In genomic region chr11:11881026-11881782, GRCm38 (mm10) we compare ENCODE assay signal across 14 mouse cellular contexts. TPM values are rescaled to one million over a fixed set of nuclear protein-coding genes. Genes with fewer than 3 reads are reported as not detected.
A peak's percentile ranks its signal among the peaks of the same experiment; 100 is the strongest.
DNase-seq lines count a peak whose midpoint lies in the region; ATAC-seq and TF ChIP-seq lines count a peak whose summit lies in the region.
"Had no signal": no experiment of that assay in that cellular context is flagged by ENCODE, and none has a peak within 500 bp of the region (broad histone marks: within the 10 kb centered on the region; RNA-seq: fewer than 3 reads in every experiment).

No protein-coding gene starts in this region.

- H3K4me3 ChIP-seq in liver, embryonic 11.5 days (ENCODE audit: low read depth, low read length), result no peak overlapping the region
- H3K4me3 ChIP-seq in liver, postnatal 0 days (ENCODE audit: low read depth, low read length), result no peak overlapping the region
- H3K4me3 ChIP-seq in ES-E14 (ENCODE audit: insufficient read depth in 1 of 2, low read depth in 1 of 2, low read length in 2 of 2, poor library complexity in 1 of 2, severe bottlenecking in 1 of 2), result no peak overlapping the region
- H3K4me3 ChIP-seq in limb, embryonic 12.5 days (replicated peaks), result no peak overlapping the region
- H3K4me3 ChIP-seq: hindbrain, embryonic 15.5 days had no signal

- in situ Hi-C loops in ES-E14 (cut with MboI; ENCODE audit: low sequenced_read_pairs in 2 of 2, unreplicated experiment in 2 of 2), result no loop called here

- H3K36me3 ChIP-seq in liver, embryonic 11.5 days (ENCODE audit: control insufficient read depth, insufficient read depth, low read length), result no peaks in the 10 kb centered on the region
- no peaks in the 10 kb centered on the region for H3K36me3 ChIP-seq in liver, postnatal 0 days (replicated peaks; ENCODE audit: insufficient read depth, low read length)
- no peaks in the 10 kb centered on the region for H3K36me3 ChIP-seq in ES-E14 (ENCODE audit: control insufficient read depth, insufficient read depth, low read length, poor library complexity, severe bottlenecking)
- no peaks in the 10 kb centered on the region for H3K36me3 ChIP-seq in limb, embryonic 12.5 days
- H3K36me3 ChIP-seq: hindbrain, embryonic 15.5 days had no signal

- H3K27ac ChIP-seq in liver, embryonic 11.5 days (ENCODE audit: low read depth, low read length), result peak overlapping the region; percentile 84; the same call in 1 of the 2 replicates
- no peak overlapping the region for H3K27ac ChIP-seq in liver, postnatal 0 days (ENCODE audit: low read depth)
- H3K27ac ChIP-seq in ES-E14 (ENCODE audit: insufficient read depth, low read depth, low read length, poor library complexity, severe bottlenecking), result peak overlapping the region; percentile 20; the same call in 1 of the 2 replicates
- 0 out of 2 replicates have a peak overlapping the region, but pooled peaks have one; percentile 95 for H3K27ac ChIP-seq in limb, embryonic 12.5 days
- H3K27ac ChIP-seq: hindbrain, embryonic 15.5 days had no signal

- no peak overlapping the region for H3K9ac ChIP-seq in liver, embryonic 11.5 days (ENCODE audit: low read depth, low read length)
- no peak overlapping the region for H3K9ac ChIP-seq in liver, postnatal 0 days (replicated peaks)
- H3K9ac ChIP-seq in ES-E14 (ENCODE audit: insufficient read depth, low read depth, low read length, poor library complexity, severe bottlenecking), result no peak overlapping the region
- H3K9ac ChIP-seq in limb, embryonic 12.5 days (replicated peaks), result no peak overlapping the region
- H3K9ac ChIP-seq: hindbrain, embryonic 15.5 days had no signal

- no peak for TF ChIP-seq EP300 in liver, postnatal 0 days (IDR thresholded peaks at IDR 0.05; ENCODE audit: low read depth)

- H3K9me3 ChIP-seq in liver, embryonic 11.5 days (ENCODE audit: control insufficient read depth, low read length), result no peaks in the 10 kb centered on the region
- no peaks in the 10 kb centered on the region for H3K9me3 ChIP-seq in liver, postnatal 0 days (ENCODE audit: low read length)
- H3K9me3 ChIP-seq in ES-E14 (ENCODE audit: control insufficient read depth, insufficient read depth, low read depth, low read length), result no peaks in the 10 kb centered on the region
- no peaks in the 10 kb centered on the region for H3K9me3 ChIP-seq in limb, embryonic 12.5 days
- H3K9me3 ChIP-seq: hindbrain, embryonic 15.5 days had no signal

- no peak overlapping the region for H3K4me2 ChIP-seq in liver, embryonic 11.5 days
- no peak overlapping the region for H3K4me2 ChIP-seq in liver, postnatal 0 days (ENCODE audit: low read depth, low read length)
- no peak overlapping the region for H3K4me2 ChIP-seq in limb, embryonic 12.5 days
- H3K4me2 ChIP-seq: hindbrain, embryonic 15.5 days had no signal

- intact Hi-C loops in heart, postnatal 10 days (cut with DNase I), result no loop called here

- peaks cover 84% of the 10 kb centered on the region for H3K4me1 ChIP-seq in liver, embryonic 11.5 days (replicated peaks; ENCODE audit: control insufficient read depth, insufficient read depth, low read length)
- H3K4me1 ChIP-seq in liver, postnatal 0 days (ENCODE audit: insufficient read depth), result peaks cover 32% of the 10 kb centered on the region
- peaks cover 34 to 36% of the 10 kb centered on the region in 2 experiments for H3K4me1 ChIP-seq in ES-E14 (ENCODE audit: control insufficient read depth in 2 of 2, insufficient read depth in 2 of 2, low read length in 2 of 2, poor library complexity in 1 of 2)
- peaks cover 52% of the 10 kb centered on the region for H3K4me1 ChIP-seq in limb, embryonic 12.5 days (replicated peaks)

- no peaks in the 10 kb centered on the region for H3K27me3 ChIP-seq in liver, embryonic 11.5 days (replicated peaks; ENCODE audit: control insufficient read depth, insufficient read depth, low read length)
- H3K27me3 ChIP-seq in liver, postnatal 0 days (ENCODE audit: insufficient read depth, low read length), result no peaks in the 10 kb centered on the region
- H3K27me3 ChIP-seq in limb, embryonic 12.5 days, result no peaks in the 10 kb centered on the region
- H3K27me3 ChIP-seq: hindbrain, embryonic 15.5 days had no signal

- no peak for TF ChIP-seq CTCF in liver, postnatal 0 days (IDR thresholded peaks at IDR 0.05; ENCODE audit: low read depth)

- 40% methylated on average over 13 of the region's 13 CpGs for WGBS in liver, embryonic 11.5 days
- WGBS in liver, postnatal 0 days (ENCODE audit: insufficient replicate concordance), result 69% methylated on average over 13 of the region's 13 CpGs
- 63% methylated on average over 13 of the region's 13 CpGs for WGBS in limb, embryonic 12.5 days

- no peak for ATAC-seq in liver, embryonic 11.5 days (replicated peaks; ENCODE audit: low FRiP score)
- ATAC-seq in liver, postnatal 0 days, result no peak
- ATAC-seq in limb, embryonic 12.5 days (ENCODE audit: insufficient number of reproducible peaks, insufficient read depth, low FRiP score, low TSS enrichment, low read depth), result no peak
- ATAC-seq in inflammation-experienced regulatory T-cells, adult 6 months, result no peak

- DNase-seq in heart, adult 11 months, result peak; percentile 65
- no peak for DNase-seq in heart, postnatal 10 days
- no peak for DNase-seq in liver, embryonic 11.5 days (ENCODE audit: low spot score)
- DNase-seq in liver, postnatal 0 days, result no peak
- DNase-seq in ES-E14 (ENCODE audit: low read depth, low spot score), result no peak
- no peak for DNase-seq in urinary bladder, postnatal 36 days (ENCODE audit: low spot score in 2 of 2)
- DNase-seq: adrenal gland, postnatal 25 days; cerebellum, adult 11-12 months; kidney, postnatal 36 days; lung, postnatal 4 days; thymus, postnatal 36 days had no signal

TF ChIP-seq in ES-E14, 5 proteins besides CTCF, POLR2A, EP300 and RAD21:
- TF ChIP-seq MAFK (IDR thresholded peaks at IDR 0.05; ENCODE audit: insufficient read depth, low read depth, low read length) (no peak), ZC3H11A (IDR thresholded peaks at IDR 0.05; ENCODE audit: borderline replicate concordance, low read depth, low read length) (no peak), HCFC1 (IDR thresholded peaks at IDR 0.05; ENCODE audit: borderline replicate concordance, insufficient read depth, low read length) (no peak), CHD2 (IDR thresholded peaks at IDR 0.05; ENCODE audit: low read depth, low read length) (no peak), ZNF384 (IDR thresholded peaks at IDR 0.05; ENCODE audit: low read depth, low read length) (no peak)

RNA-seq across cellular contexts. Expression of gene Ddc, which starts 16.7 kb away (rescaled TPM):
- 10 to 100 TPM; 11.0 to 11.9 TPM for total RNA-seq in heart, postnatal 10 days (2021)
- 15.9 and 17.2 TPM in 2 replicates for polyA plus RNA-seq in liver, embryonic 11.5 days (2014; fragmentation: Nextera tagmentation; extraction: Ambion mirVana)
- polyA plus RNA-seq in liver, postnatal 0 days (2015; fragmentation: Nextera tagmentation; extraction: Ambion mirVana), result 17.5 and 19.5 TPM in 2 replicates
- total RNA-seq in ES-E14 (2012; rRNA removed), result 16.1 and 29.1 TPM in 2 replicates
- 11.9 and 13.0 TPM in 2 replicates for polyA plus RNA-seq in limb, embryonic 12.5 days (2016; fragmentation: Nextera tagmentation; extraction: Ambion mirVana)
- 1 to 10 TPM in 2 of 3 experiments, under 1 TPM in 1; 0.62 to 4.9 (median 1.3) TPM for polyA plus RNA-seq in inflammation-experienced regulatory T-cells, adult 6 months (2017; shearing (Covaris generic))
